Mouse (Mus musculus) Patski (cell line): ENCODE results near the gene Olfr643. TPM values are rescaled to one million over a fixed set of nuclear protein-coding genes. Genes with fewer than 3 reads are reported as not detected.

Experiments
- ATAC-seq: fragments of 100-300 bp; one replicate; pipeline ENCODE4 v1.8.0; 2021
- CTCF ChIA-PET: fragments of 350-600 bp; sonication (Branson Sonifier 250); formaldehyde crosslinking; loops from one replicate; lab custom pipeline; 2022; ENCODE audit warnings: inconsistent platforms; lab: Charles Lee
- POLR2A ChIA-PET: fragments of 350-600 bp; sonication (Branson Sonifier 250); formaldehyde crosslinking; loops from one replicate; lab custom pipeline; 2022; ENCODE audit warnings: antibody characterized with exemption, inconsistent platforms; lab: Charles Lee
- DNase-seq: peaks from one replicate; pipeline ENCODE4 v3.0.0-alpha.2; 2011; ENCODE audit warnings: low read depth, low spot score
- H3K27me3 ChIP-seq: fragments of 371-371 bp; one replicate; pipeline ENCODE4 v1.5.1; 2021
- CTCF ChIP-seq: fragments of 100-300 bp; IDR thresholded peaks from one replicate; pipeline ENCODE4 v1.5.1; 2021
- in situ Hi-C: fragments of 300-500 bp; cut with MboI; formaldehyde crosslinking; loops from 3 replicates; pipeline ENCODE4 v1.11.1; 2018; ENCODE audit warnings: low pct_unique_long_range_greater_than_20kb, mixed read lengths
- polyA plus RNA-seq: library from polyadenylated mRNA; unstranded; gene quantifications from one replicate; pipeline ENCODE4 v1.2.3, GENCODE M21; 2021

The Olfr643 gene
- polyA plus RNA-seq: not detected

DNA sequence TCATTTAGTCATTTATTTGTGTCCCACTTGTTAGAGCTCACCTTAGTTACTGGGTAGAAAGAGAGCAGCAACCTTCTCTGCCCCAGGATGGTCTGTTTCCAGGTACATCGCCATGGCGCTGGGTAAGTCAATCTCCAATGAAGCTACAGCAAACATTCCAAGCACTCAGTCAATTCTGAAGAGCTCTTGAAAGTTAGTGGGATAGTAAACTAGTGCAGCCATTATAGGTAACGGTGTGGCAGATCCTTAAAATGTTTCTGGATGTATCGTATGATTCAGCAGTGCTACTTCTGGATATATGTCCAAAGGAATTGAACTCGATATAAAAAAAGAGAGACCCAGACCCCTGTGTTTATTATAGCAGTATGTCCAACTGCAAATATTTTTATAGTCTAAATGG, at the start of gene Olfr643:
Gene Olfr643, minus strand, starts transcription at position 101 of the 400 bp plus-strand sequence.
- ATAC-seq: no peak
- H3K27me3 ChIP-seq: no peaks in the 10 kb centered on the region
- no peak for TF ChIP-seq CTCF
- in situ Hi-C loops: no loop called here
- POLR2A ChIA-PET: no interaction called here
- DNase-seq: no peak
- CTCF ChIA-PET: no interaction called here

GRCm38 (mm10) chr7:104183292-104183691, 46.1 kb upstream of the Olfr643 start, which contains the start of gene Olfr648:
Gene Olfr648 (minus strand): TSS chr7:104183392.
- no peak for TF ChIP-seq CTCF
- in situ Hi-C loops: no loop called here
- peaks cover 5% of the 10 kb centered on the region for H3K27me3 ChIP-seq
- ATAC-seq (no peak), DNase-seq (no peak)
- POLR2A ChIA-PET: no interaction called here
- CTCF ChIA-PET: no interaction called here

GRCm38 (mm10) chr7:104179074-104179473, 41.9 kb upstream of the Olfr643 start:
- no peak for ATAC-seq
- DNase-seq: no peak
- CTCF ChIA-PET: no interaction called here
- peaks cover 10% of the 10 kb centered on the region for H3K27me3 ChIP-seq
- POLR2A ChIA-PET: no interaction called here
- in situ Hi-C loops: no loop called here
- TF ChIP-seq CTCF: no peak

GRCm38 (mm10) chr7:104178422-104179054, 41.3 kb upstream of the Olfr643 start:
- DNase-seq (no peak), ATAC-seq (no peak)
- POLR2A ChIA-PET: no interaction called here
- CTCF ChIA-PET: no interaction called here
- H3K27me3 ChIP-seq: peaks cover 13% of the 10 kb centered on the region
- in situ Hi-C loops: no loop called here
- TF ChIP-seq CTCF: no peak

GRCm38 (mm10) chr7:104175085-104175484, 37.9 kb upstream of the Olfr643 start:
- ChIA-PET POLR2A (no interaction called here), CTCF (no interaction called here)
- ATAC-seq: no peak
- no peak for TF ChIP-seq CTCF
- in situ Hi-C loops: no loop called here
- no peak for DNase-seq
- peaks cover 13% of the 10 kb centered on the region for H3K27me3 ChIP-seq

GRCm38 (mm10) chr7:104169634-104170204, 32.5 kb upstream of the Olfr643 start:
- DNase-seq: no peak
- ChIA-PET POLR2A (no interaction called here), CTCF (no interaction called here)
- H3K27me3 ChIP-seq: peaks cover 3% of the 10 kb centered on the region
- TF ChIP-seq CTCF: no peak
- no peak for ATAC-seq
- in situ Hi-C loops: no loop called here

- no peak for DNase-seq
- in situ Hi-C loops: no loop called here
- H3K27me3 ChIP-seq: no peaks in the 10 kb centered on the region
- no peak for TF ChIP-seq CTCF
- ChIA-PET POLR2A (no interaction called here), CTCF (no interaction called here)
- no peak for ATAC-seq
Observed at GRCm38 (mm10) chr7:104167105-104167504, 29.9 kb upstream of the Olfr643 start.

DNA sequence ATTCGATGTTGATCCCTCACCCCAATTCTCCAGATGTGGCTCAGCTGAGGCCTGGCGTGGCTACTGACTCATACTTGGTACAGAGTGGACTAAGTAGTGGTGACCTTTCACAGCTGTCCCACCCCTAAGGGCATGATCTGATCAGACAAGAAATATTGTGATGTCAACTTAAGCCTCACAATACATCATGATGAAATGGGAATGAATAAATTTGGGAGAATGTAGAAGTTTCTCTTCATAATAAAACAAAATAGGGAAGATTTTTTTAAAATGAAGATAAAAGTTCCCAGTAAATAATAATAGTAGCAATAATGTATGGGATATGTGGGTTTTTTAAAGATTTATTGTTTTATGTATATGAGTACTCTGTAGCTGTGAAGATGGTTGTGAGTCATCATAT, 13.3 kb upstream of the Olfr643 start, which contains the start of gene Ubqlnl:
Gene Ubqlnl, minus strand, starts transcription at position 101 of the 400 bp plus-strand sequence.
- H3K27me3 ChIP-seq: no peaks in the 10 kb centered on the region
- POLR2A ChIA-PET: no interaction called here
- no peak for ATAC-seq
- CTCF ChIA-PET: no interaction called here
- no peak for TF ChIP-seq CTCF
- no peak for DNase-seq
- in situ Hi-C loops: no loop called here

GRCm38 (mm10) chr7:104143179-104143578, 6.0 kb upstream of the Olfr643 start, which contains the start of gene Ubqln3:
Gene Ubqln3 (minus strand): TSS chr7:104143279.
- POLR2A ChIA-PET: no interaction called here
- H3K27me3 ChIP-seq: no peaks in the 10 kb centered on the region
- in situ Hi-C loops: no loop called here
- TF ChIP-seq CTCF: no peak
- DNase-seq: no peak
- CTCF ChIA-PET: no interaction called here
- no peak for ATAC-seq

GRCm38 (mm10) chr7:104129726-104130125, 7.5 kb downstream of the Olfr643 start, which contains the start of gene Ubqln5:
Gene Ubqln5 (minus strand): TSS chr7:104129826.
- ATAC-seq (no peak), DNase-seq (no peak)
- no peak for TF ChIP-seq CTCF
- H3K27me3 ChIP-seq: no peaks in the 10 kb centered on the region
- in situ Hi-C loops: no loop called here
- CTCF ChIA-PET: no interaction called here
- POLR2A ChIA-PET: no interaction called here

DNA sequence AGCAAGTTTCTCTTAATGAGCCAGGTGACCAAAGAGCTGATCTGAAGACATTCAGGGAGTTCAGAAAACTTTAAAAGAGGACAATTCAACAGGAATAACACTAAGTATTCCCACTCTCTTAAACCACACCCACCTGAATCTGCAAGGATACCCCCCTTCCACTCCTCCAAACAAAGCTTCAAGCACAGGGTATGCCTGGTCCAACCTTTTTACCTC, 32.5 kb downstream of the Olfr643 start, which contains the start of gene Olfr646:
Gene Olfr646, plus strand, starts transcription at position 117 of the 216 bp plus-strand sequence.
- ChIA-PET POLR2A (no interaction called here), CTCF (no interaction called here)
- in situ Hi-C loops: no loop called here
- H3K27me3 ChIP-seq: no peaks in the 10 kb centered on the region
- no peak for DNase-seq
- no peak for ATAC-seq
- no peak for TF ChIP-seq CTCF
